Mouse (Mus musculus) heart, postnatal 0 days (tissue): ENCODE data around the gene Slc4a11.

ENCODE experiments used
- CTCF ChIP-seq: IDR thresholded peaks from 2 replicates; pipeline ENCODE4 v1.5.1; 2016; ENCODE audit warnings: antibody characterized with exemption, control low read depth, low read depth
- EP300 ChIP-seq: IDR thresholded peaks from 2 replicates; pipeline ENCODE4 v1.6.1; 2016; ENCODE audit warnings: antibody characterized with exemption, low read depth

DNA sequence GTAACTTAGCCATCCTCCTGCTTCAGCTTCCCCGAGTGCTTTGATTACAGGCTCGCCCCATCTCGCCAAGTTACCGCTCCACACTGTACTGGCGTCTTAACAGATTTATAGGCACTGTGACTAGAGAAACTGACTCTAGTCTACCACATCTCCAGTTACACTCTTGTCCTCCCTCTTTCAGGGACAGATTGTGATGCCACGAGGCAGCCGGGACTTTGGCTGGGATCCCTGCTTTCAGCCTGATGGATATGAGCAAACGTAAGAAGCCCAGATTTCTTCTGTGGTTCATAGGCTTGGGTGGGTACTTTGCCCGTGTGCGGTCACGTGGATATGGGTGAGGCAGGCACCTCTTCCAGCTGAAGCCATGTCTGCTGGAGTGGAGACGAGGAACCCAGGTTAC is 18.2 kb downstream of the Slc4a11 start:
- TF ChIP-seq CTCF (no peak), EP300 (no peak)
